Mouse (Mus musculus): ENCODE results near the gene Setmar.
A peak's percentile ranks its signal among the peaks of the same experiment; 100 is the strongest.
"Not testable (repeated sequence)": the region's sequence is repeated elsewhere in the genome, so short reads cannot be mapped to it uniquely, and the experiment has no call there.

DNA sequence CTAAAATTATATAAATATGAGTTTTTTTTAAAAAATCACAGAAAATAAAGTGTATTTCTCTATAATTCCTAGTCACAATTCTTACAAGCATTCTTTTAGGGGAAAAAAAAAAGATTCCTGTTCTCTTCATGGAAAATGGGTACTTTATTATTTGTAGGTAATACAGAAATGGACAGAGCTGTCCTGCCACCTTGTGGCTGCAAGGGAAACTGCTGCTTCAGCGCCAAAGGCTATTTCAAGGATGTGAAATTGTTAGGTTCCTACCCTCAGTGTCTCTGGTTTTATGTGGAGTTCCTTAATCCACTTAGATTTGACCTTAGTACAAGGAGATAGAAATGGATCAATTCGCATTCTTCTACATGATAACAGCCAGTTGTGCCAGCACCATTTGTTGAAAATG lies 9.8 kb upstream of the Setmar start:
- TF ChIP-seq CTCF (IDR thresholded peaks at IDR 0.05; ENCODE audit: extremely low read depth, insufficient read length, insufficient replicate concordance, low read depth, low read length): peak; percentile 76; the same call in 1 of the 2 replicates
- not testable (repeated sequence) for TF ChIP-seq POLR2A (IDR thresholded peaks at IDR 0.05; ENCODE audit: low read depth, low read length)

Data from small intestine, adult 2 months (tissue).